Mouse (Mus musculus): ENCODE measurements at regions not wholly inside any gene's neighbourhood (a gene's known extent, or its start where the extent isn't known, plus 50 kb on each side); places are given as distances from the start of the nearest gene placed in this dataset.

GRCm38 (mm10) chr5:67532351-67532750, 75.3 kb upstream of the Shisa3 start:
- TF ChIP-seq GATA1 (IDR thresholded peaks at IDR 0.05; ENCODE audit: borderline replicate concordance, low read length) (no peak), FLI1 (IDR thresholded peaks at IDR 0.05; ENCODE audit: low read length) (no peak)

Data from megakaryocyte, embryonic 14.5 days (primary cell).